Mouse (Mus musculus) heart, postnatal 25 days (tissue): ENCODE results near the gene Crisp4. TPM values are rescaled to one million over a fixed set of nuclear protein-coding genes. Genes with fewer than 3 reads are reported as not detected.

ENCODE experiments used
- DNase-seq: peaks from one replicate; pipeline ENCODE4 v3.0.0; 2022; ENCODE audit warnings: low spot score
- intact Hi-C: fragments of 180-260 bp; cut with DNase I; formaldehyde crosslinking; loops from one replicate; pipeline ENCODE4 v1.15.1; 2025
- total RNA-seq, 2 experiments: library from RNA; stranded (reverse); gene quantifications; 2 replicates each; pipeline ENCODE4 v1.2.3; 2021

Crisp4 gene
- total RNA-seq: not detected

- intact Hi-C loops: no loop called here
- no peak for DNase-seq
These were observed at the start of gene Crisp4 for GRCm38 (mm10) chr1:18145802-18146201. Crisp4 (minus strand) TSS chr1:18145902.

GRCm38 (mm10) chr1:18191719-18192118, 46.0 kb upstream of the Crisp4 start:
- DNase-seq: no peak
- intact Hi-C loops: no loop called here

DNA sequence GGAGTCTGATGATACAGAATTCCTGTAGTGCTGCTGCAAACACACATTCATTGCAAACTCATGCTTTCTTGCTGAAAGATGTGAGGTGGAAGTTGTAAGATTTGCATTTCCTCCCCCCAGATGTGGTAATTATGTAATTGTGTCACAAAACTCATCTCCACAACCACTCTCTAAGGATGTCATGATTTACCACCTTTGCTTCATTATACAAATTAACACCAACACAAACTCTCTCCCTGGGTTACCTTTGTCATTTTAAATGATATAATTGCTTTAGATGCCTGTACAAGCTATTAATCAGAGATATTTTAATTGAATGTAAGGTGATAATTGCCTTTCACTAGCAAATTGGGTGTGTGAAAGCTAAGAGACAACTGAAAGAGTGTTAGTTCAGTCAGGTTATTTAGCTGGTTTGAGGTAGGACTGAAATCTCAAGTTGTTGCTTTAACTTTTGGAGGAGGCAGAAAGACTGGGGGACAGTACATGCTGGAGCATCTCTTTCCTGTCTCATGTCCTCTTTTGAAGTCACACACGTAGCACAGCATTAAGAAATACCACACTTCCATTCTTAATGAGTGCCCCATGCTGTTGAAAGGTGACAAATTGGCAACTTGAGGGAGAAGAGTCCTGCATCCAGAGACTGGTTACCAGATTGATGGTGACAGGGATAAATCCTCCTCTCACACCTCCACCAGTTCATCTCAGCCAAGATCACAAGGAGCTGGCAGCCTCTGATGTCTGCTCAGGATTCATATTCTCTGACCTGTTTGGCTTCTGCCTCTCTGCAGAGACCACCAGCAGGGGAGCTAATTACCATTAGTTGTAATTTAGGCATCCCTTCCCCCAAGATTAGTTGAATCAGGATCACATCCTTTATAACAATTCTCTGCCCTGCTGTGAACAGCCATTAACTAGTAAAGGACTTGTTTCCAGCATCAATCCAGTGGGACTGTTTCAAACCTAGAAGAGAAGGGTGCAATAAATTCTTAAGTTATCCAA, 45.3 kb upstream of the Crisp4 start:
- DNase-seq: no peak
- intact Hi-C loops: no loop called here

DNA sequence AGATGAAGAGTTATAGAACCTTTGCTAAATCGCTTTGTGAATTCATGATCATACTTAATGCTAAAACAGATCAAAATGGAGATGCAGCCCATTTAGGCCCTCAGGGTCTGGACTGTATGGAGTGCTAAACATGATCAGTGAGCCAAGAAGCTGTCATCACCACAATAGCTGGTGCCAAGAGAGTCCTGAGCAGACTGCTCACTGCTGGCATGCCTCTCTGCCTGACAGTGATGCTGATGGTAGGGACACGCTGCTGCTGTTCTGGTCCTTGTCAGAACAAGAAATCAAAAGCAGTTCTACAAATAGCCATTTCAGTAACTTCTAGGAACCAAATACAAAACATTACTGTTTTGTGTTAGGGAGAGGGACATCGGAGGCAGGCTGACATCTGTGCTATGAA, 35.5 kb upstream of the Crisp4 start:
- intact Hi-C loops: no loop called here
- no peak for DNase-seq

DNA sequence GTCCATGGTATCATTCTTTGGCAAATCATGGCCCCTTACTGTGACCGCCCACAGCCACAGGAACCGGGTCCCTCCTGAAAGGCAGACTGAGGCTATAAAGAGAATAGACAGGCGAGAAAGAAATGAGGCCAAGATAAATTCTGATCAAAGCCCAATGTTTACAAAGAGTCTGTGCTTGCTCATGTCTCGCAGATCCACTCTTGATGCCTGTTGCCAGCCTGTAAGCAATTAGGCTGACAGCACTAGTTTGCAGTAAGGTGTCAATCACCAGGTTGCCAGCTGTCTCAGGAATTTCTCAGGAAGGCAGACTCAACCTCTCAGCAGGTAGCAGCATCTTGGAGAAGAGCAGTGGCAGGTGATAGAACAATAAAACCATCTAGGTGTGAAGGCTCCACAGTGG, 24.9 kb upstream of the Crisp4 start:
- intact Hi-C loops: no loop called here
- no peak for DNase-seq

DNA sequence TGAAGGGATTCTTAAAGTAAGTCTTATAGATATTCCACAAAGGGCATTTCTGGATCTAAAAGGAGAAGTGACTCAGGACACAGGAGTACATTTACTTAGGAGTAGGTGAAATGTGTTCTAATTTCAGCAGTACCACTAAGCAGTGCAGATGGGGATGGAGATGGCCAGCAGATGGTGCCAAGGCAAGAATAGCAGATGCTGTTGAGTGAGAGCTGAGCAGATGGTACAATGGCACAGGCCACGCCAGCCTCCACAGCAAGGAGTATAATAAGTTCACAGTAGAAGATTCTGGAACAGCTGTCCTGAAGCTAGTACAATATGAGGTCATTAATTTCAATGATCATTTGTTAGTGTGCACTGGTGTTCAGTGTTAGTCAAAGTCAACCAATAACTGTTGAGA, 22.6 kb upstream of the Crisp4 start:
- intact Hi-C loops: no loop called here
- no peak for DNase-seq

DNA sequence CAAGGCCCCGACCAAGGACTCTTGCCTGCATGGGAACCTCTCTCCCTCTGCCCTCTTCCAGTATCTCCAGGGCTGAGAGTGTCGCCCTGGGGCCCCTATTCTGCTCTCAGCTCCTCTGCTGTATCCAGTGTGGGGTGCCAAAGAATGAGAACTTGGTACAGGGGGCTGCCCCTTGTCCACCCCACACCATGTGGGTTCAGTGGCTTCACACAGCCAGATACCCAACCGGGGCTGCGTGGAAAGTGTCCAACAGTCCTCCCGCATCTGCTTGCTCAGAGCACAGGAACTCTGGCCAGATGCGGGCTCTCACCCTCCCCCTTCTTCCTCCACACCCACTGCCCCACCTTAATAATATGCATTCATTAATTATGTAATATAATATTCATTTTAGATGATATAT, 13.4 kb upstream of the Crisp4 start:
- intact Hi-C loops: no loop called here

GRCm38 (mm10) chr1:18148211-18148610, 2.5 kb upstream of the Crisp4 start:
- intact Hi-C loops: no loop called here
- no peak for DNase-seq

More for the DNA sequence above, 13.4 kb upstream of the Crisp4 start:
- no peak for DNase-seq

- intact Hi-C loops: no loop called here
- no peak for DNase-seq
These were observed 14.0 kb downstream of the Crisp4 start for GRCm38 (mm10) chr1:18131691-18132090.

GRCm38 (mm10) chr1:18129983-18130382, 15.7 kb downstream of the Crisp4 start:
- DNase-seq: no peak
- intact Hi-C loops: no loop called here

GRCm38 (mm10) chr1:18106720-18107355, 38.9 kb downstream of the Crisp4 start:
- intact Hi-C loops: loop anchor here (5.0 to 10.0 kb wide), 2 partner anchors 122 to 945 kb away; no protein-coding TSS in a partner anchor
- DNase-seq: no peak

DNA sequence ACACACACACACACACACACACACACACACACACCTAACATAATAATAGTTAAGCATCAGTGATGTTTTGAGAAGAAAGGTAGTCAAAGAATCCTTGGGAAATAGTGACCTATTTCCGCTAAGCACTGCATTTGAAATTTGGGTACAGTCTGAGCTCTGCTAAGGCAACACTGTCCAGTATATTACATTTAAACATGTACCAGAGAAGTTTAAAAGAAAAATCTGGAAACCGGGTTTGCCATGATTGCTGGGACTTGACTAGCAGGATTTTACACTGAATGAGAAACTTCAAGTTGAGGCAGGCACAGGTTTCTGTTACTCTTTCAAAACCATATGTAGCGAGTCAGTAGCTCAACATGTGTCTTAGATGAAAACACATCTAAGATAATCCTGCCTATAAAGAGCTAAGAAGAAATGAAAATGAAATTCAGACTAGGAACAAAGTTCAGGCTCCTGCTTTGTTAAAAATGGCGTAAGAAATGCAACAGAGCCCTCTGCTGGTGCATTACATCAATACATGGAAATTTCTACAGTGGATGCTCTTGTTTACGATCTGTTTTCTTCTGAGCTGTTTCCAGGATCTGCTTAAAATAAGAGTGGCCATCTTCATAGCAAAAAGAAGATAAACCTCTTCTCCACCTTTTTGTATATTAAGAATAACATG, 39.7 kb downstream of the Crisp4 start:
- intact Hi-C loops: loop anchor here (5.0 to 10.0 kb wide), 2 partner anchors 121 to 944 kb away; no protein-coding TSS in a partner anchor
- DNase-seq: no peak

- no peak for DNase-seq
- intact Hi-C loops: loop anchor here (5.0 to 10.0 kb wide), 2 partner anchors 120 to 943 kb away; no protein-coding TSS in a partner anchor
These were observed 40.5 kb downstream of the Crisp4 start for GRCm38 (mm10) chr1:18105029-18105865.

Other genes starting within 250 kb of the Crisp4 start
- gene Defb18, start 91.5 kb upstream of the Crisp4 start, total RNA-seq: not detected
- not detected for gene Defb41, start 119.2 kb upstream of the Crisp4 start, total RNA-seq